9 mouse cellular contexts compared by ENCODE assay signal in genomic region chr3:97658426-97659193, GRCm38 (mm10). TPM values are rescaled to one million over a fixed set of nuclear protein-coding genes. Genes with fewer than 3 reads are reported as not detected.
A peak's percentile ranks its signal among the peaks of the same experiment; 100 is the strongest.
DNase-seq lines count a peak whose midpoint lies in the region; ATAC-seq and TF ChIP-seq lines count a peak whose summit lies in the region.
"Had no signal": no experiment of that assay in that cellular context is flagged by ENCODE, and none has a peak within 500 bp of the region (broad histone marks: within the 10 kb centered on the region; RNA-seq: fewer than 3 reads in every experiment).

No protein-coding gene starts in this region.

- no peak for TF ChIP-seq EP300 in heart, postnatal 0 days (IDR thresholded peaks at IDR 0.05; ENCODE audit: low read depth)
- no peak for TF ChIP-seq EP300 in liver, postnatal 0 days (IDR thresholded peaks at IDR 0.05; ENCODE audit: low read depth)

- DNase-seq in kidney, adult 9 months: no peak
- DNase-seq in ES-CJ7 (ENCODE audit: low read depth, low spot score): peak; percentile 44
- peak; percentile 76 for DNase-seq in brain, adult 2 months (ENCODE audit: low read depth, low spot score)
- DNase-seq in heart, postnatal 0 days (ENCODE audit: low spot score): no peak
- DNase-seq in liver, postnatal 0 days: no peak
- DNase-seq in right cerebral cortex, postnatal 4 days: peak; percentile 65
- no peak for DNase-seq in T-cell, adult 2 months (ENCODE audit: low spot score)

- H3K4me2 ChIP-seq in kidney, embryonic 16.5 days (replicated peaks; ENCODE audit: low read depth, low read length): peak overlapping the region; percentile 87
- H3K4me2 ChIP-seq in heart, postnatal 0 days (ENCODE audit: low read depth, low read length): peak overlapping the region; percentile 88
- peak overlapping the region; percentile 87 for H3K4me2 ChIP-seq in liver, postnatal 0 days (ENCODE audit: low read depth, low read length)

- peaks cover 16% of the 10 kb centered on the region for H3K4me1 ChIP-seq in kidney, embryonic 16.5 days (ENCODE audit: insufficient read depth, low read length)
- H3K4me1 ChIP-seq in heart, postnatal 0 days (ENCODE audit: control insufficient read depth, insufficient read depth): peaks cover 13% of the 10 kb centered on the region
- peaks cover 15% of the 10 kb centered on the region for H3K4me1 ChIP-seq in liver, postnatal 0 days (ENCODE audit: insufficient read depth)

- no peak for TF ChIP-seq CTCF in heart, postnatal 0 days (IDR thresholded peaks at IDR 0.05; ENCODE audit: low read depth)
- no peak for TF ChIP-seq CTCF in liver, postnatal 0 days (IDR thresholded peaks at IDR 0.05; ENCODE audit: low read depth)

- WGBS in kidney, embryonic 16.5 days: 1% methylated on average over 49 of the region's 50 CpGs
- under 1% methylated on average over 49 of the region's 50 CpGs for WGBS in heart, postnatal 0 days
- WGBS in liver, postnatal 0 days (ENCODE audit: insufficient replicate concordance): 3% methylated on average over 32 of the region's 50 CpGs

- H3K9me3 ChIP-seq in kidney, embryonic 16.5 days (ENCODE audit: low read length): peaks cover 3% of the 10 kb centered on the region; the same call in 1 of the 2 replicates
- no peaks in the 10 kb centered on the region; the same call in 1 of the 2 replicates for H3K9me3 ChIP-seq in heart, postnatal 0 days (replicated peaks; ENCODE audit: control insufficient read depth, low read length)
- H3K9me3 ChIP-seq in liver, postnatal 0 days (ENCODE audit: low read length): no peaks in the 10 kb centered on the region

- no peaks in the 10 kb centered on the region for H3K27me3 ChIP-seq in kidney, embryonic 16.5 days (ENCODE audit: insufficient read depth, low read length)
- no peaks in the 10 kb centered on the region for H3K27me3 ChIP-seq in heart, postnatal 0 days (ENCODE audit: control insufficient read depth, insufficient read depth, low read length)
- no peaks in the 10 kb centered on the region for H3K27me3 ChIP-seq in liver, postnatal 0 days (ENCODE audit: insufficient read depth, low read length)

- ATAC-seq in kidney, embryonic 16.5 days (ENCODE audit: low FRiP score, low TSS enrichment): peak; percentile 83
- ATAC-seq in heart, postnatal 0 days (ENCODE audit: insufficient read depth, low read depth): peak; percentile 66
- peak; percentile 63 for ATAC-seq in liver, postnatal 0 days

- peak overlapping the region; percentile 58; the same call in 1 of the 2 replicates for H3K27ac ChIP-seq in kidney, embryonic 16.5 days (ENCODE audit: low read length)
- peak overlapping the region; percentile 60 for H3K27ac ChIP-seq in heart, postnatal 0 days (ENCODE audit: low read depth)
- H3K27ac ChIP-seq in liver, postnatal 0 days (ENCODE audit: low read depth): 0 out of 2 replicates have a peak overlapping the region, but pooled peaks have one; percentile 8

- H3K4me3 ChIP-seq in kidney, embryonic 16.5 days (ENCODE audit: low read length): peak overlapping the region; percentile 90
- peak overlapping the region; percentile 66 for H3K4me3 ChIP-seq in heart, postnatal 0 days (ENCODE audit: low read depth, low read length)
- peak overlapping the region; percentile 93 for H3K4me3 ChIP-seq in liver, postnatal 0 days (ENCODE audit: low read depth, low read length)

- H3K36me3 ChIP-seq in kidney, embryonic 16.5 days (ENCODE audit: insufficient read depth, low read length): peaks cover 4% of the 10 kb centered on the region; the same call in 1 of the 2 replicates
- peaks cover 15% of the 10 kb centered on the region for H3K36me3 ChIP-seq in heart, postnatal 0 days (replicated peaks; ENCODE audit: control insufficient read depth, insufficient read depth, low read length)
- peaks cover 2% of the 10 kb centered on the region for H3K36me3 ChIP-seq in liver, postnatal 0 days (replicated peaks; ENCODE audit: insufficient read depth, low read length)

- peak overlapping the region; percentile 83 for H3K9ac ChIP-seq in kidney, embryonic 16.5 days (replicated peaks; ENCODE audit: low read length)
- H3K9ac ChIP-seq in heart, postnatal 0 days (replicated peaks; ENCODE audit: low read depth, low read length): peak overlapping the region; percentile 72
- H3K9ac ChIP-seq in liver, postnatal 0 days (replicated peaks): peak overlapping the region; percentile 61

RNA-seq across cellular contexts. Expression of gene Prkab2, which starts 0.6 kb away (rescaled TPM):
- polyA plus RNA-seq in kidney, embryonic 16.5 days (2015; fragmentation: Nextera tagmentation; extraction: Ambion mirVana): 6.4 and 6.9 TPM in 2 replicates
- total RNA-seq in heart, postnatal 0 days (2014; rRNA removed; ENCODE audit: low replicate concordance): 12.4 and 17.4 TPM in 2 replicates
- polyA plus RNA-seq in heart, postnatal 0 days (2015; fragmentation: Nextera tagmentation; extraction: Ambion mirVana): 9.3 and 10.5 TPM in 2 replicates
- polyA plus RNA-seq in liver, postnatal 0 days (2015; fragmentation: Nextera tagmentation; extraction: Ambion mirVana): 1.1 TPM in 2 replicates

RNA-seq across cellular contexts. Expression of gene Gm17651, which starts 15.9 kb away (rescaled TPM):
- not detected in 2 replicates for polyA plus RNA-seq in kidney, embryonic 16.5 days (2015; fragmentation: Nextera tagmentation; extraction: Ambion mirVana)
- total RNA-seq in heart, postnatal 0 days (2014; rRNA removed; ENCODE audit: low replicate concordance): not detected in 2 replicates
- not detected in 2 replicates for polyA plus RNA-seq in heart, postnatal 0 days (2015; fragmentation: Nextera tagmentation; extraction: Ambion mirVana)
- not detected in 2 replicates for polyA plus RNA-seq in liver, postnatal 0 days (2015; fragmentation: Nextera tagmentation; extraction: Ambion mirVana)
- total RNA-seq: gastrocnemius, postnatal 36 days had no signal

RNA-seq across cellular contexts. Expression of gene Fmo5, which starts 30.0 kb away (rescaled TPM):
- polyA plus RNA-seq in kidney, embryonic 16.5 days (2015; fragmentation: Nextera tagmentation; extraction: Ambion mirVana): 3.4 and 4.2 TPM in 2 replicates
- 3.8 and 19.2 TPM in 2 replicates for total RNA-seq in heart, postnatal 0 days (2014; rRNA removed; ENCODE audit: low replicate concordance)
- 4.6 and 5.0 TPM in 2 replicates for polyA plus RNA-seq in heart, postnatal 0 days (2015; fragmentation: Nextera tagmentation; extraction: Ambion mirVana)
- 67.6 and 82.4 TPM in 2 replicates for polyA plus RNA-seq in liver, postnatal 0 days (2015; fragmentation: Nextera tagmentation; extraction: Ambion mirVana)

RNA-seq across cellular contexts. Expression of gene Chd1l, which starts 48.6 kb away (rescaled TPM):
- 16.8 and 19.0 TPM in 2 replicates for polyA plus RNA-seq in kidney, embryonic 16.5 days (2015; fragmentation: Nextera tagmentation; extraction: Ambion mirVana)
- total RNA-seq in heart, postnatal 0 days (2014; rRNA removed; ENCODE audit: low replicate concordance): 7.6 and 13.0 TPM in 2 replicates
- 10.6 and 11.9 TPM in 2 replicates for polyA plus RNA-seq in heart, postnatal 0 days (2015; fragmentation: Nextera tagmentation; extraction: Ambion mirVana)
- polyA plus RNA-seq in liver, postnatal 0 days (2015; fragmentation: Nextera tagmentation; extraction: Ambion mirVana): 6.0 and 7.1 TPM in 2 replicates

Comparison
In these comparisons a context has a peak if more than half of its experiments do, and no peak if none do; other contexts are left out.
1. H3K27ac ChIP-seq: peak in every context shown above with its lines; median percentile 60 in heart, postnatal 0 days; 58 in kidney, embryonic 16.5 days; 8 in liver, postnatal 0 days.
2. DNase-seq: peak in ES-CJ7 (single experiment), brain, adult 2 months (single experiment) and right cerebral cortex, postnatal 4 days (single experiment); none in kidney, adult 9 months (single experiment), heart, postnatal 0 days (single experiment), liver, postnatal 0 days (single experiment) and T-cell, adult 2 months (single experiment).
3. RNA of gene Fmo5, which starts 30.0 kb away (polyA plus RNA-seq): 67.6 to 82.4 TPM in liver, postnatal 0 days; 4.6 to 5.0 TPM in heart, postnatal 0 days and 3.4 to 4.2 TPM in kidney, embryonic 16.5 days; every median in the first group is over 10 times any median in the second.
4. Peak in every context shown above with its lines, with median percentiles within 50 percentile points of each other: ATAC-seq, H3K4me2 ChIP-seq, H3K4me3 ChIP-seq and H3K9ac ChIP-seq.